Mouse (Mus musculus): ENCODE data around the gene Fam189b. TPM values are rescaled to one million over a fixed set of nuclear protein-coding genes. Genes with fewer than 3 reads are reported as not detected.
A peak's percentile ranks its signal among the peaks of the same experiment; 100 is the strongest.
"Not testable (repeated sequence)": the region's sequence is repeated elsewhere in the genome, so short reads cannot be mapped to it uniquely, and the experiment has no call there.

Gene Fam189b
- 77.0 and 78.8 TPM in 2 replicates for polyA plus RNA-seq (2012; rRNA removed)

- peak; percentile 87 to 95 for DNase-seq (ENCODE audit: extremely low spot score in 1 of 2, low spot score in 1 of 2)
Measured at GRCm38 (mm10) chr3:89183058-89183958, at the start of gene Fam189b. Fam189b (plus strand) TSS chr3:89183143.

GRCm38 (mm10) chr3:89133752-89134151 lies 49.2 kb upstream of the Fam189b start:
- DNase-seq (ENCODE audit: extremely low spot score in 1 of 2, low spot score in 1 of 2), result no peak

GRCm38 (mm10) chr3:89135958-89136357 lies 47.0 kb upstream of the Fam189b start, which contains the start of gene Pklr:
Pklr (plus strand) TSS chr3:89136142.
- no peak for DNase-seq (ENCODE audit: extremely low spot score in 1 of 2, low spot score in 1 of 2)

- no peak for DNase-seq (ENCODE audit: extremely low spot score in 1 of 2, low spot score in 1 of 2)
Measured at GRCm38 (mm10) chr3:89136365-89136764, 46.6 kb upstream of the Fam189b start.

GRCm38 (mm10) chr3:89144821-89145220 lies 38.1 kb upstream of the Fam189b start:
- no peak for DNase-seq (ENCODE audit: extremely low spot score in 1 of 2, low spot score in 1 of 2)

GRCm38 (mm10) chr3:89145566-89145965 lies 37.4 kb upstream of the Fam189b start:
- no peak for DNase-seq (ENCODE audit: extremely low spot score in 1 of 2, low spot score in 1 of 2)

GRCm38 (mm10) chr3:89147101-89147978 lies 35.6 kb upstream of the Fam189b start:
- no peak for DNase-seq (ENCODE audit: extremely low spot score in 1 of 2, low spot score in 1 of 2)

GRCm38 (mm10) chr3:89147979-89148311 lies 35.0 kb upstream of the Fam189b start:
- no peak for DNase-seq (ENCODE audit: extremely low spot score in 1 of 2, low spot score in 1 of 2)

GRCm38 (mm10) chr3:89148567-89148966 lies 34.4 kb upstream of the Fam189b start:
- no peak for DNase-seq (ENCODE audit: extremely low spot score in 1 of 2, low spot score in 1 of 2)

GRCm38 (mm10) chr3:89152084-89152835 lies 30.7 kb upstream of the Fam189b start:
- no peak for DNase-seq (ENCODE audit: extremely low spot score in 1 of 2, low spot score in 1 of 2)

- no peak for DNase-seq (ENCODE audit: extremely low spot score in 1 of 2, low spot score in 1 of 2)
Measured at GRCm38 (mm10) chr3:89156951-89157350, 26.0 kb upstream of the Fam189b start.

GRCm38 (mm10) chr3:89158651-89159050 lies 24.3 kb upstream of the Fam189b start:
- DNase-seq (ENCODE audit: extremely low spot score in 1 of 2, low spot score in 1 of 2), result no peak

GRCm38 (mm10) chr3:89159211-89159610 lies 23.7 kb upstream of the Fam189b start:
- DNase-seq (ENCODE audit: extremely low spot score in 1 of 2, low spot score in 1 of 2), result no peak

GRCm38 (mm10) chr3:89159616-89160344 lies 23.2 kb upstream of the Fam189b start, which contains the start of gene Hcn3:
Hcn3 (minus strand) TSS chr3:89160196.
- peak in 1 of 2 experiments; percentile 57 for DNase-seq (ENCODE audit: extremely low spot score in 1 of 2, low spot score in 1 of 2)

- not testable (repeated sequence) for DNase-seq (ENCODE audit: extremely low spot score in 1 of 2, low spot score in 1 of 2)
Measured at GRCm38 (mm10) chr3:89161207-89161606, 21.7 kb upstream of the Fam189b start.

- DNase-seq (ENCODE audit: extremely low spot score in 1 of 2, low spot score in 1 of 2), result no peak
Measured at GRCm38 (mm10) chr3:89161786-89162185, 21.2 kb upstream of the Fam189b start.

- no peak for DNase-seq (ENCODE audit: extremely low spot score in 1 of 2, low spot score in 1 of 2)
Measured at GRCm38 (mm10) chr3:89163123-89163522, 19.8 kb upstream of the Fam189b start.

- DNase-seq (ENCODE audit: extremely low spot score in 1 of 2, low spot score in 1 of 2), result no peak
Measured at GRCm38 (mm10) chr3:89163643-89164245, 19.2 kb upstream of the Fam189b start.

- DNase-seq (ENCODE audit: extremely low spot score in 1 of 2, low spot score in 1 of 2), result peak; percentile 86 to 94
Measured at GRCm38 (mm10) chr3:89164506-89165267, 18.3 kb upstream of the Fam189b start, which contains the start of gene Clk2. Clk2 (plus strand) TSS chr3:89164795.

All from frontal cortex, adult 2 months (tissue).